Mouse (Mus musculus) stomach, adult 2 months (tissue): ENCODE data around the gene Oog4. TPM values are rescaled to one million over a fixed set of nuclear protein-coding genes. Genes with fewer than 3 reads are reported as not detected.

ENCODE experiments used
- polyA plus RNA-seq: library from polyadenylated mRNA; depleted of rRNA; stranded (reverse); fragments of >200 nt; gene quantifications from 2 replicates; pipeline ENCODE4 v1.2.3, GENCODE M21; 2012; rRNA removed

Gene Oog4
- not detected in 2 replicates for polyA plus RNA-seq

DNA sequence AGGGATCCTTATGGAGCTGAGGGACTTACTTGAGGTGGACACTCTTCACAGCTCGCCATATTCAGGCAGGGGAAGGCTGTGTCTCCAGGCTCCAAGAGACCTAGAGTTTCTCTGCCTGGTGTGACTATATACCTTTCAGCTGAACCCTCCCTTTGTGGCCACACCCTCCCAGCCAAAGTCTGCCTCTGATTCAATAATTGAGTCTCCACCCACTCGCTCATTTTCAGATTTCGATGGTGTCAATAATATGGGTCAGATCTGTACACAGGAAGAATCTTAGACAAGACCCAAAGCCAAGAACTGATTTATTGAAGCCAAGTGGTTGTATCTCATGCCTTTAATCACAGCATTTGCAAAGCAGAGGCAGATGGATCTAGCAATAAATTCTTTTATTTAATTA is at the start of gene Oog4:
Oog4 (minus strand) TSS at position 101 of the 400 bp plus-strand sequence.

DNA sequence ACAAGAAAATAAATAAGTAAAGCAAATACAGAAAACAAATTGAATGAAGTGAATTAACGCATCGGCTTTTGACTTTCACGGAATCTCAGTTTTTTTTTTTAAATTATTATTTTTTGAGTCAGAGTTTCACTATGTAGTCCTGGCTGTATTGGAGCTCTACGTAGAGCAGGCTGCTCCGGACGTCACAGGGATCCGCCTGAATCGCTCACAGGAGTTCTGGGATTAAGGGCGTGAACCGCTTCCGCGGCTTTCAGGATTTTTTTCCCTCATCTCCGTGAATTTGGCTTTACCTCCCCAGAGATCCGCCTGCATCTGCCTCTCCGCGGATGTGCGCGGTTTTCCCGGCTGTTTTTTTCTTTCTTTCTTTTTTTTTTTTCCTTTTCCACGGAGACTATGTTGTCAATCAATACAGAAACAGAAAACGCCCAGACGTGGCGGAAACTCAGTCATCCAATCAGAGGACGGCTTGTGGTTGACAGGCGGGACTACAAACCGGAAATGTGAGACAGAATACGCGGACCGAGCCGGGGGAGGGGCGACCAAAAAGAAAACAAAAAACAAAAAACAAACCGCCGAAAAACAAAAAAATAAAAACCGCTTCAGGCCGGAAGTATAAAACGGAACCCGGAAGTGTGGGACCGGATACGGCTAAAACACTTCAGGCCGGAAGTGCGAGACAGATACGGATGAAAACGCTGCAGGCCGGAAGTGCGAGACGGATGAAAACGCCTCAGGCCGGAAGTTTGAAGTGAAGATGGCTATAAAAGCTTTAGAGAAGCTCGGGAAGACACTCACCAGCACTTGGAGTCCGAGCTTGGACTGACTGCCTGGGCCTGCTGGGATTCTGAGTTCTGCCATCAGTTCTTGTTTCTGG is 37.7 kb downstream of the Oog4 start, which contains the start of gene Pramef8:
Pramef8 (plus strand) TSS at position 208 of the 874 bp plus-strand sequence.

GRCm38 (mm10) chr4:143394181-143394580 is 55.9 kb downstream of the Oog4 start, which contains the start of gene Pramel1:
Gene Pramel1, plus strand, starts transcription at chr4:143394428.

Other genes starting within 250 kb of the Oog4 start
- 2.3 and 3.6 TPM in 2 replicates for gene Prdm2, start 237.3 kb downstream of the Oog4 start, polyA plus RNA-seq
- gene Pdpn, start 150.8 kb downstream of the Oog4 start, polyA plus RNA-seq = 1.6 and 2.1 TPM in 2 replicates
- gene Lrrc38, start 100.6 kb downstream of the Oog4 start, polyA plus RNA-seq = not detected in 2 replicates
- not detected in 2 replicates for gene Pramel1, start 55.9 kb downstream of the Oog4 start, polyA plus RNA-seq
- gene Pramef8, start 37.9 kb downstream of the Oog4 start, polyA plus RNA-seq = 1.6 and 2.3 TPM in 2 replicates
- gene Gm13043, start 61.0 kb upstream of the Oog4 start, polyA plus RNA-seq = not detected in 2 replicates
- gene Gm13040, start 85.6 kb upstream of the Oog4 start, polyA plus RNA-seq = not detected in 2 replicates
- gene BC080695, start 101.4 kb upstream of the Oog4 start, polyA plus RNA-seq = not detected in 2 replicates
- not detected in 2 replicates for gene Gm13057, start 101.4 kb upstream of the Oog4 start, polyA plus RNA-seq
- gene Gm13083, start 164.7 kb upstream of the Oog4 start, polyA plus RNA-seq = not detected in 2 replicates
- not detected in 2 replicates for gene Gm13088, start 206.9 kb upstream of the Oog4 start, polyA plus RNA-seq